Mouse (Mus musculus) left cerebral cortex, adult 9 months (tissue): ENCODE results near the gene Tmem223.
A peak's percentile ranks its signal among the peaks of the same experiment; 100 is the strongest.

Source experiments
- DNase-seq, 2 experiments: peaks; one replicate each; pipeline ENCODE4 v3.0.0; 2022; ENCODE audit warnings: low spot score in 2 of 2

Gene Tmem223

GRCm38 (mm10) chr19:8803204-8803780 is 32.5 kb downstream of the Tmem223 start:
- DNase-seq: no peak

DNA sequence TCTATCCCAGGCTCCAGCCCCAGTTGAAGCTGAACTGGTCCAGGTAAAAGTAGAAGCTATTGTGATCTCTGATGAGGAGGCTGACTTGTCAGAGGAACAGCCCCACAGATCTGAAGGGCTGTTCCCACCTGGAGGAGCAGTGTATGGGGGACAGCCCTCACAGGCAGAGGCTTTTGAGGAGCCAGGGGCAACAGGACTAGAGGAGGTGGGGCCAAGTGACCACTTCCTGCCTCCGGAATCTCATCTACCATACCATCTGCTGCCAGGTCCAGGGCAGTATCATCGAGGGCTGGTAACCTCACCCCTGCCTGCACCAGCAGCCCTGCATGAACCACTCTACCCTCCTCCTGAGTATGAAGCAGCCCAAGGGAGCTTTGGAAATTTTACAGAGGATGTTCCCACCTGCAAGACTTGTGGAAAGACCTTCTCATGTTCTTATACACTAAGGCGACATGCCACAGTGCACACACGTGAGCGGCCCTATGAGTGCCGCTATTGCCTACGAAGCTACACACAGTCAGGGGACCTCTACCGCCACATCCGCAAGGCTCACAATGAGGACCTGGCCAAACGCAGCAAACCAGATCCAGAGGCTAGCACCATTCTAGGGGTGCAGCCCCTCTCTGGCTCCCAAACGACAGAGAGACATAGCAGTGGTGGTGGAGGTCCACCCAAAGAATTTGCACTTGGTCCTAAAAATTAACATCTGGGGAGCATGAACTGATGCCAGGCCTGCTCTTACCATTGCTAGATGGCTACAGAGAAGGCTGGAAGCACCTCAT is 33.3 kb downstream of the Tmem223 start:
- DNase-seq: no peak

- no peak for DNase-seq
Observed at GRCm38 (mm10) chr19:8806810-8807209, 36.0 kb downstream of the Tmem223 start.

DNA sequence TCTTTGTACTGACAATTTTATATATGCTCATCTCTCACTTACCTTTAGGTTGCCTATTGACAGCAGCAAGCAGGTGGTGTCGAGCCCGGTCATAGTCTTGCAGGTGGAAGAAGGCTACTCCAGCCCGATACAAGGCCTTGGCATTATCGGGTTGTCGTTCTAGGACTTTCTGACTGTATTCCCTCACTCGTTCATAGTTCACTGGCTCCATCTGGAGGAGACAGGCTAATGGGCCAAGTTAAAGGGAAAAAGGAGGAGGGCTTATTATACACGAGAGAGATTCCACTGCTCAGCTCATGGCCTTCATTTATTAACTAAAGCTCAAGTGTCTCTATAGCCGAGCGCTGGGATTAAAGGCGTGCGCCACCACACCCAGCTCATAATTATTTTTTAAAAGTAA is 45.0 kb downstream of the Tmem223 start:
- no peak for DNase-seq

GRCm38 (mm10) chr19:8817001-8817400 is 46.2 kb downstream of the Tmem223 start:
- DNase-seq: no peak

- DNase-seq: no peak
Observed at GRCm38 (mm10) chr19:8818301-8818798, 47.6 kb downstream of the Tmem223 start.

DNA sequence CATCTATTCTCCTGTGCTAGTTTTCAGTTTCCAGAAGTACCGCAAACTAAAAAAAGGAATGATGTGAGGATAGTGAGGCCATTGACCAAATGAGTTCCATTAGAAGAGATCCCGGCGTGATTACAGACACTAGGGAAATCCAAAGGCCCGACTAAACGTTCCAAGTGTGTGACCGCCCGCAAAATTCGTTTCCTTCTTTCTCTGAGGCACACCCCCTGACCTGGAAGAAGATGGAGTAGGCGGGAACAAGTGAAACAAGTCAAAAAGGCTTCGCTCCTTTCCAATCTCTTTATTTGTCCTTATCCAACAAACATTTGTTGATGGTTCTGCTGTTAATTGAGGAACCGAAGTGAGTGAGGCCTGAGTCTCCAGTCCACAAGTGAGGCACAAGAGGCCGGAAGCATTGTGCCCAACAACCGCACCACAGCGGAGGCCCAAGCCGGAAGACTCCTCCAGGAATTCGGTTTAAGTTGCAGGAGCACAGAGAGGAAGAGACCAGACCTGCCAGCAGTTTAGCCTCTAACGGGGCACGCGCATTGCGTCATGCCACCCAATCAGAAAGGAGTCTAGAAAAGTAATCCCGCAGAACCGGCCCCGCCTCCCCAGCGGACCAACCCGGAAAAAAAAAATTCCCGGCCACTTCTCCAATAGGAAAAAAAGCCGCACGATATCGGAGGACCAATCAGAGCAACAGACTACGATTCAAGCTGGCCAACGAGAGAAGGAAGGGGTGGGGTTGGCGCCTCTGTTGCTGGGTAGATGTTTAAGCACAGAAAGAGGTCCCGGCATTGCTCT is 48.2 kb downstream of the Tmem223 start, which contains the start of gene Ttc9c:
Ttc9c (minus strand) TSS at position 533 of the 795 bp plus-strand sequence.
- peak; percentile 96 to 99 for DNase-seq

- peak; percentile 97 to 99 for DNase-seq
Observed at GRCm38 (mm10) chr19:8819596-8820423, 49.0 kb downstream of the Tmem223 start, which contains the start of gene Hnrnpul2. Hnrnpul2 (plus strand) TSS chr19:8820010.

- no peak for DNase-seq
Observed at GRCm38 (mm10) chr19:8820424-8820956, 49.7 kb downstream of the Tmem223 start.

DNA sequence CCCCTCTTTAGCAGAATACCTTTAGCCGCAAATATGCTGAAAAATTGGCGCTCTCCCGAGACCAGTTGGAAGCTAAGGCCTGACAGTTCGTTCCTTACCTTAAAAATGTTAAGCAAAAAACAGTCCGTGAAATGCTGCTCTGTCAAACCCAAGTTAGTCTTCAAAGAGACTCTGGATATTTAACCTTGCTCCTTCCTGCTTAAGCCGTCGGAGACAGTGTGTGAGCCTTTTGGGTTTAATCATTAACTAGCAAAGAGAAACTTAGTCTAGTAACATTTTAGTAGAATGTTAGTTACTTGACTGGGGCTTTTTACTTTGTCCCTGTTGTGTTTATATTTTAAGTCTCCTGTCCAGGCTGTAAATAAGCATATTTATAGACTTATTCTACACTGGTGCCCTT is 50.4 kb downstream of the Tmem223 start:
- no peak for DNase-seq
